Mouse (Mus musculus) spleen, adult 2 months (tissue): ENCODE data around the gene Ccnq. TPM values are rescaled to one million over a fixed set of nuclear protein-coding genes. Genes with fewer than 3 reads are reported as not detected.
"Not testable (repeated sequence)": the region's sequence is repeated elsewhere in the genome, so short reads cannot be mapped to it uniquely, and the experiment has no call there.

Experiments
- DNase-seq, 2 experiments: peaks; one replicate each; pipeline versions ENCODE4 v3.0.0 to v3.0.0-alpha.2; 2012 to 2021; ENCODE audit warnings: low spot score in 2 of 2, low read depth in 1 of 2
- H3K27ac ChIP-seq: fragments of 200-500 bp; 2 replicates; pipeline ENCODE4 v1.5.1; 2012; ENCODE audit warnings: low read length, inconsistent platforms; ENCODE audit not compliant: insufficient read depth
- H3K27me3 ChIP-seq: fragments of 200-500 bp; 2 replicates; pipeline ENCODE4 v1.6.1; 2012; ENCODE audit warnings: mild to moderate bottlenecking, moderate library complexity, low read length, inconsistent platforms; ENCODE audit not compliant: control insufficient read depth, insufficient read depth
- H3K36me3 ChIP-seq: fragments of 200-500 bp; 2 replicates; pipeline ENCODE4 v1.6.1; 2012; ENCODE audit warnings: mild to moderate bottlenecking, low read length, inconsistent platforms; ENCODE audit not compliant: control insufficient read depth, insufficient read depth
- H3K4me1 ChIP-seq: fragments of 200-500 bp; 2 replicates; pipeline ENCODE4 v1.6.1; 2011; ENCODE audit warnings: inconsistent platforms; ENCODE audit not compliant: control insufficient read depth, insufficient read depth, insufficient read length
- H3K4me3 ChIP-seq: fragments of 200-500 bp; 2 replicates; pipeline ENCODE4 v1.5.1; 2011; ENCODE audit warnings: mild to moderate bottlenecking, inconsistent platforms; ENCODE audit not compliant: insufficient read depth, insufficient read length; ENCODE audit errors: extremely low read depth
- CTCF ChIP-seq: fragments of 200-500 bp; IDR thresholded peaks from 2 replicates; pipeline ENCODE4 v1.5.1; 2011; ENCODE audit warnings: mild to moderate bottlenecking, inconsistent platforms; ENCODE audit not compliant: insufficient read depth, insufficient read length, insufficient replicate concordance; ENCODE audit errors: extremely low read depth
- POLR2A ChIP-seq: fragments of 200-500 bp; IDR thresholded peaks from 2 replicates; pipeline ENCODE4 v1.6.1; 2011; ENCODE audit warnings: low read depth, low read length, inconsistent platforms
- WGBS: fragments of 180-500 bp; shearing (Covaris S2); methylation state at CpG from one replicate; pipeline ENCODE4 v1.1.7; 2018; 5-methylcytosine and 5-hydroxymethylcytosine counted together
- polyA plus RNA-seq: library from polyadenylated mRNA; depleted of rRNA; stranded (reverse); fragments of >200 nt; gene quantifications from 2 replicates; pipeline ENCODE4 v1.2.3, GENCODE M21; 2012

The Ccnq gene
- polyA plus RNA-seq, 1 experiment = 38.0 TPM

DNA sequence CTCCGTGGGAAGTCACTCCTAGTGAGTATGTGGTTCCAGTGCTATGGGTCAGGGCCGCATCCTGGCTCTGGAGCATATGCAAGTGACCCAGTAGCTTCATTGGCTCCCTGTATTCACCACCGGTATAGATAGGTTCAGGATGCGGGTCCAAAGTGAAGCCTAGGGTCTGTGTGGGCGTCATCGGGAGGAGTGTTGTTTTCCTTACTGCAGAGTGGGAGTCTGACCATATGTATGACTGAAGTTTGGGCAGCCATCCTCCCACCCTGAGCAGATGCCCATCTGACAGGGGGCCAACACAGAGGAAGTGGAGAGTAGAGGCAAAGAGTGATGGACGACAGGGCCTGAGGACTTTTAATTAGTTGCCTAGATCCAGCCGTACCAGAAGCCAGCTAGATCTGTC, 12.8 kb upstream of the Ccnq start:
- no peak overlapping the region for H3K4me3 ChIP-seq
- H3K27me3 ChIP-seq = no peaks in the 10 kb centered on the region
- DNase-seq = no peak
- 0 out of 2 replicates have a peak, but pooled peaks cover 5% of the 10 kb centered on the region for H3K4me1 ChIP-seq
- no peak for TF ChIP-seq POLR2A
- no peak for TF ChIP-seq CTCF
- H3K27ac ChIP-seq = no peak overlapping the region
- no peaks in the 10 kb centered on the region for H3K36me3 ChIP-seq
- 89% methylated on average over 8 of the region's 8 CpGs for WGBS

DNA sequence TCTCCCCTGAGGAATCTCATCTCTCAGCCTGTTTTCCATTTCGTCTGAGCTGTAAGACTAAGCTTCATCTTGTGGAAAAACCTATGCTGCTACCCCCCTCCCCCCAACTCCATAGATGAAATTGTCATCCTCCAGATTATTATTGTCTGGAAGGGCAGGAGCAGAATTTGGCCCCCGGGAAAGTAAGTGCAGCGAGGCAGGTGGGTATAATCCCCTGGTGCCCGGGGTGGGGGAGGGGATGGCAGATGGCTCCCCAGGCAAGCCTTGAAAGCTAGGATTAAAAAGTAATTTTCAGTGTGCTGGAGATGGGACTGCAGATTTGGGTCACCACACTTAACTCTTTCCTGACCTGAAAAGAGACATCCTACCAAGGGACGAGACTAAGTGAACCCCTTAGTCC, 10.7 kb upstream of the Ccnq start:
- H3K4me1 ChIP-seq = 0 out of 2 replicates have a peak, but pooled peaks cover 5% of the 10 kb centered on the region
- DNase-seq = no peak
- H3K27me3 ChIP-seq = no peaks in the 10 kb centered on the region
- no peaks in the 10 kb centered on the region for H3K36me3 ChIP-seq
- no peak overlapping the region for H3K27ac ChIP-seq
- TF ChIP-seq POLR2A (no peak), CTCF (no peak)
- no peak overlapping the region for H3K4me3 ChIP-seq
- 77% methylated on average over 5 of the region's 5 CpGs for WGBS

DNA sequence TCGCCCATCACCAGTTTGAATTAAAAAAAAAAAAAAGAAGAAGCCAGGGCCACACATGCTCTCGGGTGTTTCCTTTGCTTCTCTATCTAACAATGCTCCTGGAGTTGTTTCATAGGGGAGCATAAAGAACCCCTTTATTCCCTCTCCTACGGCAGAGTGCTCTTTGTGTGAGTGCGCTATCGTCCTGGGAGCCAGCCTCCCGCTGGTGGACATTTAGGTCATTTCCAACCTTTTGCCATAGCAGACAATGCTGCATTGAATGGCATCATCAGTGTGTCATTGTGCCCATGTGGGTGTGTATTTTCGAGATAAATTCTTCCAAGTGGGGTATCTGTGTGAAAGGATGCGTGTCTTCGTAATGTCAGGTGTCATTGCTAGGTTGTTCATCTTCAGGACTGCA, 9.6 kb upstream of the Ccnq start:
- no peaks in the 10 kb centered on the region for H3K27me3 ChIP-seq
- DNase-seq = no peak
- no peaks in the 10 kb centered on the region for H3K36me3 ChIP-seq
- no peak for TF ChIP-seq CTCF
- TF ChIP-seq POLR2A = no peak
- H3K4me3 ChIP-seq = no peak overlapping the region
- H3K4me1 ChIP-seq = 0 out of 2 replicates have a peak, but pooled peaks cover 1% of the 10 kb centered on the region
- H3K27ac ChIP-seq = no peak overlapping the region
- WGBS = 83% methylated on average over 9 of the region's 9 CpGs

DNA sequence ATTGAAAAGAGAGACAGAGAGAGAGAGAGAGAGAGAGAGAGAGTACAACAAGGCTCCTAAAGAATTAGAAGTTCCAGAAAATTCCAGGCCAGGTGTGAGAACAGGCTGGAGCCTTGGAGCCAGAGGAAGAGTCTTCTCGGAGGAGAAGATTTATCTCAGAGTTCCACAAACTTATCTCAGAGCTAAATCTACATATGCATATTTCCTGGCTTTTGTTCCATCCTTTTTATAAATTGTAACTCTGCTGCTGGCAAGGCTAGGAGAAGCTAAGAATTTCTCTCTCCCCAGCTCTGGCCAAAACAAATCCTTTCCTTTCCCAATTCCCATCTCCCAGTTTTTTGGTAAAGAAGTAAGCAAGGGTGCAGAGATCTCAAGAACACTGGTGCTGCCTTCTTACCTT, 3.8 kb upstream of the Ccnq start:
- Histone ChIP-seq H3K4me1 (peaks cover 6% of the 10 kb centered on the region; the same call in 1 of the 2 replicates), H3K27me3 (no peaks in the 10 kb centered on the region), H3K4me3 (no peak overlapping the region), H3K27ac (no peak overlapping the region), H3K36me3 (no peaks in the 10 kb centered on the region)
- no peak for DNase-seq
- WGBS = 55% methylated on average over 1 of the region's 1 CpGs
- TF ChIP-seq CTCF (no peak), POLR2A (no peak)

DNA sequence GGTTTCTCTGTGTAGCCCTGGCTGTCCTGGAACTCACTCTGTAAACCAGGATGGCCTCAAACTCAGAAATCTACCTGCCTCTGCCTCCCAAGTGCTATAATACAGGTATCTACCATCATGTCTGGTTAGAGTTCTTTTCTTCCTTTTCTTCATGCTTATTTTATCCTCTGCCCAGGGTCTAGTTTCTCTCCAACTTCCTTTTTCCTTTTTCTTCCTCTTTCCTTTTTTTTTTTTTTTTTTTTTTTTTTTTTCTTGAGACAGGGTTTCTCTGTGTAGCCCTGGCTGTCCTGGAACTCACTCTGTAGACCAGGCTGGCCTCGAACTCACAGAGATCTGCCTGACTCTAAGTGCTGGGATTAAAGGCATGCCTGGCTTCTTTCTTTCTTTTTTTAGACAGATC, 2.6 kb upstream of the Ccnq start:
- not testable (repeated sequence) for H3K4me1 ChIP-seq, DNase-seq, H3K36me3 ChIP-seq, H3K27me3 ChIP-seq, H3K27ac ChIP-seq, H3K4me3 ChIP-seq
- 93% methylated on average over 1 of the region's 1 CpGs for whole genome bisulfite sequencing

DNA sequence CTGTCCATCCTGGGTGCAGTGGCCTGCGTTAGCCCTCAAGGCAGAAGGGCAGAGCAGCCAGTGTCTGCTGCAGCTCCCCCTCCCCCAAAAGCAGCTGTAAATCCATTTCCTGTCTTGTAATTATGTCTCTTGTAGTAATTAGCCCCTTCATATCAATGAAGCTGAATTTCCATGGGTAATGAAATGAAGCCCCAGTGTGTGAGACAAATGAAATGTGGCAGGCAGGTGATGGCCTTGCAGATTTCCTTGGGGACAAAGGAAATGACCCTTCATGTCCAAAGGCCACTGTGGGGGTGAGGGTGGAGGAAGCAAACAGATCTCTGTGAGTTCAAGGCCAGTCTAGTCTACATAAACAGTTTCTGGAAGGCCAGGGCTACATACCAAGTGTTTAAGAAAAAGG, 1.7 kb upstream of the Ccnq start:
- DNase-seq = no peak
- TF ChIP-seq POLR2A (no peak), CTCF (no peak)
- H3K36me3 ChIP-seq = no peaks in the 10 kb centered on the region
- peaks cover 6% of the 10 kb centered on the region; the same call in 1 of the 2 replicates for H3K4me1 ChIP-seq
- no peak overlapping the region for H3K4me3 ChIP-seq
- H3K27me3 ChIP-seq = no peaks in the 10 kb centered on the region
- 94% methylated on average over 1 of the region's 1 CpGs for WGBS
- H3K27ac ChIP-seq = no peak overlapping the region

DNA sequence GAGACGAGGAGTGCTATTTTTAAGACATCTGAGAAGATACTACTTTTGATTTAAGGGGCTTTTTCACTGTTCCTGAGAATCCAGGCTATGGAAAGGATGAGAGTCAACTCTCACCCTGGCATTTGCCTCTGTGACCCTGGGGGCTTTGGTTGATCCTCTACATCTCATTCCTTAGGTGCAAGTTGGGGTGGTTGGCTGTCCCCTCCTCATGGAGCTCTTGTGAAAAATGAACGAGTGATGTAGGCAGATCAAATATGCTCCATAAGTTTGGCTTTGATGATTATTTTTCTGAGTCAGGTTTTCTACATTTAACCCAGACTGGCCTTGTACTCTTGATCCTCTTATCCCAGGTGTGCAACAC, 294 bp upstream of the Ccnq start:
- H3K36me3 ChIP-seq = no peaks in the 10 kb centered on the region
- TF ChIP-seq CTCF = no peak
- no peak for TF ChIP-seq POLR2A
- no peaks in the 10 kb centered on the region for H3K27me3 ChIP-seq
- 5% methylated on average over 2 of the region's 2 CpGs for WGBS
- no peak for DNase-seq
- H3K27ac ChIP-seq = no peak overlapping the region
- H3K4me3 ChIP-seq = peak overlapping the region; percentile 84
- H3K4me1 ChIP-seq = peaks cover 6% of the 10 kb centered on the region; the same call in 1 of the 2 replicates
